Mouse (Mus musculus): ENCODE measurements around the gene Edaradd.

The Edaradd gene

GRCm38 (mm10) chr13:12519955-12520584 is at the start of gene Edaradd:
TSS of gene Edaradd (minus strand) at chr13:12520438.
- DNase-seq (ENCODE audit: low read depth, low spot score) = no peak

DNA sequence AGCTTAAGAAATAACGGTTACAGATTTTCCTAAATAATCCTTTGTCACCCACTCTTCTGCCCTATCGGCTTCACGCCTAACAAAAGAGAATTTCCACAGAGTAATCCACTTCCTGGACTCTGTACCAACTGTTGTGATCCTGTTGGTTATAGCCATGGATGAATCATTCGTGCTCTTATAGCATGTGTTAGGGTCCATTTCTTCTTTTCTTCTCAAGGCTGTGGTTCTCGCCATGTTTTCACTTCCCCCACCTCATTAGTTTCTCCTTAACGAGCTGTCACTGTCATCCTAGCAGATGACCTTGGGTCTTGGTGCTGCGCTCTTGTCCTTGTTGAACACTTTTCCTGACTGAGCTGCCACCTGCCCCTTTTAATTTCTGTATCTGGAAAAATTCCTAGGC is 49.5 kb upstream of the Edaradd start:
- no peak for DNase-seq (ENCODE audit: low read depth, low spot score)

GRCm38 (mm10) chr13:12568597-12569469 is 48.6 kb upstream of the Edaradd start:
- no peak for DNase-seq (ENCODE audit: low read depth, low spot score)

DNA sequence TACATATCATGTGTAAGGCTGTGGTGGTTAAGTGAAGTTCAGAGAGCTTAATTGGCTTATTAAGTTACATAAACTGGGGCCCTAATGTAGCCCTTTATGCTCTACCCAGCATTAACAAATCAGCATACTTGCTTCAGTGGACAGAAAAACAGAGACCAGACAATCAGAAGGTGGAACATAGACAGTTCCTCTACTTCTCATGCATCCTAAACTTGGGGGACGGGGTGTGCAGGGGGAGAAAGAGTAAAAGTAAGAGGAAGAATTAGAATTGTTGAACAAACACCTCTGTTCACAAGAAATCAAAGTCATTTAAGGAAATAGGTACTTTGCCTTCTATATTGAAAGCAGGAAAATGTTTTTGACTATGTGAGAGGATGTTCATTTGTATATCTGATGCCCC is 47.7 kb upstream of the Edaradd start:
- no peak for DNase-seq (ENCODE audit: low read depth, low spot score)

- DNase-seq (ENCODE audit: low read depth, low spot score) = peak; percentile 95
Measured at GRCm38 (mm10) chr13:12565621-12566390, 45.6 kb upstream of the Edaradd start, which contains the start of gene Ero1lb. TSS of gene Ero1lb (plus strand) at chr13:12565874.

DNA sequence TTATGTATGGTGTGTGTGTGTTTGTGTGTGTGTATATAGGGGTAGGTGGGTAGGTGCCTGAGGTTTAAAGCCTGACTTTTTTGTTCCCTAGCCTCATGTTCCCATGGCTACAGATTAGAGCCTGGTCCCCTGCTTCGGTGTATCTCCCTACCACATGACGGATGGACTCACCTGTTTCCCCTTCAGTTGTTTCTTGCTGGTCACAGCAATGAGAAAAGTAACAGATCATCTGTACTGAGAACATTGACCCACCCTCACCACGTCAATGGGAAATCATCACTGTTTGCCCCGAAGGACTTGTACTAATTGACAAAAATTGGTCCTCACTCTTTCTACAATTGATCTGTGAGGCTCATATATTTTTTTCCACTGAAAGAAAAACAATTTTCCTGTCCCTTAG is 42.0 kb upstream of the Edaradd start:
- no peak for DNase-seq (ENCODE audit: low read depth, low spot score)

GRCm38 (mm10) chr13:12561729-12562128 is 41.5 kb upstream of the Edaradd start:
- DNase-seq (ENCODE audit: low read depth, low spot score) = no peak

- no peak for DNase-seq (ENCODE audit: low read depth, low spot score)
Measured at GRCm38 (mm10) chr13:12559462-12560120, 39.4 kb upstream of the Edaradd start.

DNA sequence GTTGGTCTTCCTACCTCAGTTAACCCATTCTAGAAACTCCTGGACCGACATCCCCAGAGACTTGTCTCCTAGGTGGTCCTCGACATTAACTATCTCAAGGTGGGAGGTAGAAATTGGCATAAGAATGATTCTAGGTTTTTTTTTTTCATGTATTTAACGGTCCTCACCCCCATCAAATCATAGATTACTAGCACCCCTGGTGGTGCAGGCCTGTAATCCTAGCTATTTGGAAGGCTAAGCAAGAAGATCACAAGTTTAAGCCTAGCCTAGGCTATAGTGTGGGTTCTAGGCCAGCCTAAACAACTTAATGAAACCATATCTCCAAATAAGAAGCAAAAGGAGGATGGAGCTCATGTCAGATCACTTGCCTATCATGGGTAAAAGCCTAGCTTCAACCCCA is 38.8 kb upstream of the Edaradd start:
- no peak for DNase-seq (ENCODE audit: low read depth, low spot score)

DNA sequence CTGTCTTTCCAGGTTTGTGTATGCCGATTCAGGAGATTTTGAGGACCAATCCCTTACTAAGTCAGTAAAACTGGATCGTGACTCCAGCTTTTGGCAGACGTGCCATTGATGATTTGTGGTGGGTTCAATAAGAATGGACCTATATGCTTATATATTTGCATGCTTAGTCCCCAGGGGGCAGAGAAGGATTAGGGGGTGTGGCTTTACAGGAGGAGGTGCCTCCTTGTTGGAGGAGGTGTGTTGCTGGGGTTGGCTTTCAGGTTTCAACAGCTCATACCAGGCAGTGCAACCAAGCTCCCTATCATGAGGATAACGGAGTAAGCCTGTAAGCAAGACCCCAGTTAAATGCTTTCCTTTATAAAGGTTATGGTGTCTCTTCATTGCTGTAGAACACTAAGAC is 34.0 kb upstream of the Edaradd start:
- no peak for DNase-seq (ENCODE audit: low read depth, low spot score)

DNA sequence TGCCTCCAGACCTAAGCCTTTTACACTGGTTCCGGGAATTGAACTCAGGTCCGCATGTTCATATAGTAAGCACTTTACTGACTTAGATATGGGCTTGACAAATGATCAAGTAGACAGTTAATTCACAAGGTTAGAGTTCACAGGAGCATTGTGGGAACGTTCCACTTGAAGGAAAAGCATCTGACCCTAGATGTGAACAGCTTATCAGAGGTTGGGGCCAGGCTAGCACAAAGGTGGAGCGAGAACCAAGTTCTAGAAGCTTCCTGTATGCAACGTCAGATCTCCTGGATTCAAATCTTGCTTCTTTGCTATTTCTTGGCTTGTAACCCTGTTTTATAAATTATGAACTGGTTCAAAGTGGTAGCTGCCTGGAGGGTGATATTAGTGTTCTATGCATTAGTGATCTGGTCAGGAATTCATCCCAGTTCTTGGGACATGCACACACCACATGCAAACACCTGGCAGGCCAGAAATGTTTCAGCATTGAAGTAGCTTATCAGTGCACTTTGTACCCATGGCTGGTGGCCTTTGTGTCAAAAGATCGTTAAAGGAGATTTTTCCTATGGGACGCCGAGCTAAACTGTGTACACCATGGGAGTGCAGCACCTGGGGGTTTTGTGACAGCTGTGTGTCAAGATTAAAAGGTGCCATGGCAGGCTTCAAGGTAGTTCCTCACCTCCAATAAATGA is 23.8 kb upstream of the Edaradd start:
- no peak for DNase-seq (ENCODE audit: low read depth, low spot score)

GRCm38 (mm10) chr13:12543246-12543645 is 23.0 kb upstream of the Edaradd start:
- DNase-seq (ENCODE audit: low read depth, low spot score) = no peak

DNA sequence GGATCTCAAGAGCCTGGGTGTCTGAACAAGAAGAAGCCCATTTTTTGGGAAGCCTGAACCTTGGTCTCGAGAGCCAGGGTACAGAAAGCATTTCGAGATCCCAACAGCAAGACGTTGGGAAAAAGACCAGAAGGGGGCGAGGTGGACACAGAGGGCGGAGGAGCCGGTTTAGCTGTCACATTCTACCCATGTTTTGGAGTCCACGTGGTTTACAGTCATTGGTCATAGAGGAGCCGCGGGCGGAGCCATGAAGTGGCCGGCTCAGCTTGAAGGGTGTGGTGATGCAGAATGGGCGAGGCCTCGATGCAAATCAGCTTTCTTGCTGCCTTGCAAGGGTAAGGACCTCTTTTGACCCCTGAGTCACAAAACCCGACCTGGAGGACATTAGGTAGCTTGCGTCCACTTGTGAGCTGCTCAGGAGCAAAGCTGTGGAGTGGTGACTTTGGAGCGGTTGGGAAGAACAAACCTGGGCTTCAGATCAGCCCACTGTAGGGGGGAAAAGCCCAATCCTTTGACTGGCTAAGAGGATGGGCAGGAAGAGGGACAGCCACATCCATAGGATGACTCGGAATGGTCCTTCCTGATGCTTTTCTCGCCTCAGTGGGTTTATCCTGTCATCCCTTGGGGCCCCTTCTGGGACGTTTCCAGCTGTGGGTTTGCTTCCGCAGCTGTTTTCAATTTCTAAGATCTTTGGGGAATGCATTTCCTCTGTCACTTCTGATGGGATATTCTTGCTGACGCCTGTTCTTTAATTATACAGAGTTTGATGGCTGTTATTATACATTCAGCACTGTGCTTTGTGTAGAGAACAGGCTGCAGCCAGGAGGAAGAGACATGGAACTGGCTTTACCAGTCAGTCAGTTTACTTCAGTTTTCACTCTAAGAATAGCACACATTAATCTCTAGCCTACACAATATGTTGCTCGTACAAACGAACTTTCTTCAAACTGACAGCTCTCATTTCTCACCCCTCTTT is 22.1 kb upstream of the Edaradd start:
- DNase-seq (ENCODE audit: low read depth, low spot score) = peak; percentile 69

DNA sequence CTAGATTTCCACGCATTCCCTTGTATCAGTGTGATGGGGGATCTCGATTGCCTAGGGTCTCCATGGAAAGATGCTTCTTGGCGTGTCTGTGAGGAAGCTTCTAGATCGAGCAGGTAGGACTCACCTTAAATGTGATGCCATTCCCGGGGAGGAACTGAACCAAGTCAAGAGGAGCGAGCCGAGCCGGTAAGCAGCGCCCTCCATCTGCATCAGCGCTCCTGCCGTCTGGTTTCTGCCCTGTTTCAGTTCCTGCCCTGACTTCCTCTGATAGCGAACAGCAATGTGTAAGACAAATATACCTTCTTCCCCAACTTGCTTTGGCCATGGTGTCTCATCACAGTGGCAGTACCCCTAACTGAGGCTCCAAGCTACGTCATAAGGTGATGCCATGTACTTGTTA is 19.9 kb upstream of the Edaradd start:
- no peak for DNase-seq (ENCODE audit: low read depth, low spot score)

DNA sequence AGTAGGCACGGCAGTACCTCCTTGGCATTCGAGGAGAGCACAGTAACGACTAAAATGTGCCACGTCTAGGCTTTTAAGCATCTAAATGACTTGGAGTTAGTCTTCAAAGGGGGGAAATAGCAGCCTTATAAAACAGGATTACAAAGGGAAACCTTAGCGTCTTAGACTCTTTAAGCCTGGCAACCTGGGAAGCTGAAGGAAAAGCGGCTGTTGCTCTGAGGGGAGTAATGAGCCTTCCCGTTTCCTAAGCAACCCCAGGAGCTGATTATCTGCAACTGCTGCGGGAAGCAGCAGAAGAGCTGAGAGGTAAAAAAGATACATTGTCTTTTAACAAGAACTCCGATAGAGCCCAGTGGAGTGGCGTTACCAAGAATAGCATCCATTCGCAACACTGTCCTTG is 19.5 kb upstream of the Edaradd start:
- no peak for DNase-seq (ENCODE audit: low read depth, low spot score)

GRCm38 (mm10) chr13:12537971-12538370 is 17.7 kb upstream of the Edaradd start:
- DNase-seq (ENCODE audit: low read depth, low spot score) = peak; percentile 47

GRCm38 (mm10) chr13:12534628-12535027 is 14.4 kb upstream of the Edaradd start:
- no peak for DNase-seq (ENCODE audit: low read depth, low spot score)

DNA sequence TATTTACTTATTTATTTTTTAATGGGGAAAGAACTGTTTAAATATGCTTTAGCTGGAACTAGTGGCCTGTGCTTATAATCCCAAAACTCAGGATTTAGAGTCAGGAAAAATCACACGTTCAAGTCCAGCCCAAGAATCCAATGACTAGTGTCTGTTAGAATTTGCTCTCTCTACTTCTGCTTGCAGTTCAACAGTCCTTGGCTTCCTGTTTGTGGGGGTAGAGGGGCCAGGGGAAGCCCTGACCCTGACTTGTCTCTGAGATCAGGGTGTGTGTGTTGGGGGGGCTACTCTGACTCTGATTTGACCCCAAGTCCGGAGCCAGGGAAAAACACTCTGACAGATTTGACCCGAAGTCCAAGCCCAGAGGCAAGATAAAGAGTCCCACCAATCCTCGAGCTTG is 5.4 kb upstream of the Edaradd start:
- DNase-seq (ENCODE audit: low read depth, low spot score) = no peak

DNA sequence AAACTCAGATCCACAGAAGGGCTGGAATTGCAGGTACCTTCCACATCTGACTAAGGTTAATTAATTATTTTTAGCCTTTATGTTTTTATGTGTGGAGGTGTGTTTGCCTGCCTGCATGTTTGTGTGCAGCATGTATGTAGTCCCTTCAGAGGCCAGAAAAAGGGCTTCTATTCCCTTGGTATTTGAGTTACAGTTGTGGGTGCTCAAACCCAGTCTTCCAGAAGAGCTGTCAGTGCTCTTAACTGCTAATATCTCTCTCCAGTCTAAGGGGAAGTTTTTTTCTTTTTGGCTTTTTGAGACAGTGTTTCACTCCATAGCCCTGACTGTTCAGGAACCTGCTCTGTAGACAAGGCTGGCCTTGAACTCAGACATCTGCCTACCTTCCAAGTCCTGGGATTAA is 2.1 kb upstream of the Edaradd start:
- DNase-seq (ENCODE audit: low read depth, low spot score) = no peak

GRCm38 (mm10) chr13:12519371-12519770 is 867 bp downstream of the Edaradd start:
- no peak for DNase-seq (ENCODE audit: low read depth, low spot score)
